Mouse (Mus musculus) heart, postnatal 4 days (tissue): Measurements from ENCODE around the gene Slc35e2. TPM values are rescaled to one million over a fixed set of nuclear protein-coding genes. Genes with fewer than 3 reads are reported as not detected.
"Not testable (repeated sequence)": the region's sequence is repeated elsewhere in the genome, so short reads cannot be mapped to it uniquely, and the experiment has no call there.

ENCODE experiments used
- DNase-seq: peaks from one replicate; pipeline ENCODE4 v3.0.0; 2021
- total RNA-seq, 2 experiments: library from RNA; stranded (reverse); gene quantifications; 2 replicates each; pipeline ENCODE4 v1.2.3; 2021

Gene Slc35e2
- total RNA-seq, 2 experiments from 2014 or later = 15.6 to 16.5 TPM

- no peak for DNase-seq
Observed at GRCm38 (mm10) chr4:155630267-155630666, 29.1 kb downstream of the Slc35e2 start.

DNA sequence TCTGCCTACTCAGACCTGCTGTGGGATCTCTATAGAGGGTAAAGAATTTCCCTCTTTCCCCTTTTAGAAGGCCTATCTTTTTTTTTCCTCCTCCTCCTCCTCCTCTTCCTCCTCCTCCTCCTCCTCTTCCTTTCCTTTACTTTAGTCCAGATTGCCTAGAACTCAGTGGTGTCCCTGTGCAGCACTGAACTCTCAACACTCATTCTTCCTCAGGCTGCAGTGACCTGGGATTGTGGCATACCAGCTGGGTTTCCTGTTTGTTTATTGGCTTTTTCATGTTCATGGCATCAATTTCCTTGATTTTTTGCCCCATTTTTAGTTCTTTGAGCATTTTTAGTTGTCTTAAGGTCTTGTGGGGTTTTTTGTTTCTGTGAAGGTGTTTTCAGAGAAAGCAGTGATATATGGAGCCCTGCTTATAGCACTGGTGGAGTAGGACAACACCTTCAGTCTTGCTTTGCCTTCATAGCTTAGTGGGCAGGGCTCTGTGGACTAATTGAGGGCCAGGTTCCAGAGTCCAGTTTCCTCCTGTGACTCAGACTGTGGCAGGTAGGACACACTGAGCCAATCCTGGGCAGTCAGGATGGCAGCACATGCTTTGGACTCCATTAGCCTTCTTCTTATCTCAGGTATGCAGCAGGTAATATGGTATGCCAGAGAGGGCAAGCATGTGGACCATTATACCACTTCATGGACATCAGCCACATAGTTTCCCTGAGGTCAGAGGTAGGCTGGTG is 34.7 kb downstream of the Slc35e2 start:
- no peak for DNase-seq

GRCm38 (mm10) chr4:155643531-155643930 is 42.3 kb downstream of the Slc35e2 start:
- DNase-seq = no peak

DNA sequence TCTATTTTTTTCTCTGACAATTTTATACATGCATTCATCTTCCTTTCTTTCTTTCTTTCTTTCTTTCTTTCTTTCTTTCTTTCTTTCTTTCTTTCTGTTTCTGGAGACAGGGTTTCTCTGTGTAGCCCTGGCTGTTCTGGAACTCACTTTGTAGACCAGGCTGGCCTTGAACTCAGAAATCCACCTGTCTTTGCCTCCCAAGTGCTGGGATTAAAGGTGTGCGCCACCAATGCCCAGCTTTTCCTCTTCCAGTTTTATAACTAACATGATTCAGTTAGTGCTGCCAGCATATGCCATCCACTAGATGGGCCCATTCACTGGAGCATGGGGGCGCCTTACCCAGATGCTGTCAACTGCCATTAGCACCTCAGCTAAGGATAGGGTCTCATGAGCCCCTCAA is 44.1 kb downstream of the Slc35e2 start, which contains the start of gene Gm10563:
Gene Gm10563, minus strand, starts transcription at position 101 of the 400 bp plus-strand sequence.
- DNase-seq = not testable (repeated sequence)

GRCm38 (mm10) chr4:155645721-155646120 is 44.5 kb downstream of the Slc35e2 start:
- DNase-seq = no peak

GRCm38 (mm10) chr4:155649355-155649754 is 48.1 kb downstream of the Slc35e2 start:
- no peak for DNase-seq

DNA sequence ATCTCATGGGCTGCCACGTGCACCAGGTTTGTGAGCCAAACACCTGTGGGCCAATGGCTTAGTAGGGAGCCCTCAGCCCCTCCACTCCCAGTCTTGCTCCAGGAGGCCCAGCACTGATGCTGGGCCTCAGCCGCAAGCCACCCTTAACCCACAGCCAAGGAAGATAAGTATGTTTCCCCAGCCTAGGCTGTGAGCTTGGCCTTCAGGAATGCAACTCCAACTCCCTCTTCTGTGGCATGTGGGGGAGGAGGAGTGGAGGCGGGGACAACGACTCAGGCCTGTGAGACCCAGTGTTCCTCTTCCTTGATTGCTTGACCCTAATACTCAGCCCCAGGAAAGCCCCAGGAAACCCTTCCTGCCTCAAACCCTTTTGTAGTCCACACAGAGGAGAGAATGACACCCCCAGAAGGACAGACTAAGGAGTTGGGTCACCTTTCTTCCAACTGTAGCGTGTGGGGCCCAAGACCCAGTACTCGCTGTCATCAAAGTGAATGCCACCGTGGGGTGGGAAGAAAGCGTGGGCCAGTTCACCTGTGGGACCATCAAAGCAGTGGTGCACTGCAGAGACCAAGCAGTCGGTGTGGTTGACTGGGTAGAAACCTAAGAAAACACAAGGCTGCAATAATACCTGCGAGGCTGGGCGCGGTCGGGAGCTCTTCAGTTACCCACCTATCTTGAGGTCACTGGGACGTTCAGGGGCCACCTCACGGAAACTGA is 50.5 kb downstream of the Slc35e2 start:
- DNase-seq = peak; percentile 74

DNA sequence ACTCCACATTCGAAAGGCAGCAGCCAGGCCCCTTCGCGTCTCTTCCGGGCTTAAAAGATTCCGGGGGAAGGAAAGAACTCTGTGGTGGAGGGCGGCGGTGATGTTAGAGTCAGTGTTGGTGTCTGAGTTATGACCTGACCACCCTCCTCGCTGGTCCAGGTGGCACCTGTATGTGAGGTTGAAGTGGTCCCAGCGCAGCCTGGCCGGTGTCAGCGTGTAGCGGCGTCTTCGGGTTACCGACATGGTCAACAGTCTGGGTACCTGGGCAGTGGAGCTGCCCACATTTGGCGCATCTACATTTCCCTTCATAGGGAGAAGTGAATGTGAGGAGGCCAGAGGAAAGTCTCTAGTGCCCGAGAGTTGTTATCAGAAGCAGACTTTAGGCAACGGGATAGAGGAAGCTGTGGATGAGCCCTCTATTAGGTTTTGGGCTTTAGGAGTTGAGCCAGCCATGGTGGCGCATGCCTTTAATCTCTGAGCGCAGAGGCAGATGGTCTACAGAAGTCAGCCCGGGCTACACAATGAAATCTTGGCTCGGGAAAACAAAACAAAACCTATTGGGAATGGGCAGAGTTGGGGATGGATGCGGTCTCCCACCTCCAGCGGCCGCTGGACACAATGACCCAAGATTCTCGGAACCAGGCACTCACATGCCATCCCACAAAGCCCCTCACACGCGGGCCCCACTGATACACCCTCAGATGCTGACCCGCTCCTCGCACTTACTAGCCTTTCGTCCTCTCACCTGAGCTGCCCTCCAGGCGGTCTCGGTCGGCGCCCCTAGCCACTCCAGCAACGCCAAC is 51.3 kb downstream of the Slc35e2 start:
- no peak for DNase-seq

DNA sequence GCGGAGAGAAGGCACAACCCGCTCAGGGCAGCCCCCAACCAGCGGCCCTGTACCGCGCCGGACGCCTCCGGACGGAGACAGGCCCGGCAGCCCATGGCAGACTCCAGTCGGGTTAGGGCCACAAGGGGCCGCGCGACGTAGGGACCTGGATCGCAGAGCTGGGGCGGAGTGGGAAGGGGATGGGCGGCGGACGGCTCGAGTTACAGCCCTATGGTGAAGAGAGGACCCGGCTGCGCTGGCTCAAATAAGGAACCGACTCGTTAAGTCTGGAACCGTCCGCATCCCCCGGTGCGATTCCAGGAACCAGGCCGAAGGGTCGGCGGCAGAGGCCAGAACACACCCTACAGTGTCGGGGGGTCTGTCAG is 51.9 kb downstream of the Slc35e2 start, which contains the start of gene Mmp23:
Gene Mmp23, minus strand, starts transcription at position 299 of the 365 bp plus-strand sequence.
- DNase-seq = peak; percentile 81

- peak; percentile 62 for DNase-seq
Observed at GRCm38 (mm10) chr4:155653451-155654182, 52.4 kb downstream of the Slc35e2 start.

DNA sequence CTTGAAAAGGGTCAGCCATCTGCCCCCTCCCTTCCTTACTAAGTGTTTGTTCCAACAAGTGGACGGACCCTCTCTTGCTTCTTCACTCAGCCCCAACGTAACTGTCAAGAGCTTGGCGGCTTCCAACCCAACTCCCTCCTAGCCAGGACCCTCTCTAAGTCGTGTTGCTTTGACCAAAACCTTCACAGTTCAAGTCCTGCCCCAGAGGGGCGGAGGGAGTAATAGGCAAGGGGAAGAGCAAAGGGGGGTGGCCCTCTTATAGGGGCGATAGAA is 52.9 kb downstream of the Slc35e2 start:
- no peak for DNase-seq

DNA sequence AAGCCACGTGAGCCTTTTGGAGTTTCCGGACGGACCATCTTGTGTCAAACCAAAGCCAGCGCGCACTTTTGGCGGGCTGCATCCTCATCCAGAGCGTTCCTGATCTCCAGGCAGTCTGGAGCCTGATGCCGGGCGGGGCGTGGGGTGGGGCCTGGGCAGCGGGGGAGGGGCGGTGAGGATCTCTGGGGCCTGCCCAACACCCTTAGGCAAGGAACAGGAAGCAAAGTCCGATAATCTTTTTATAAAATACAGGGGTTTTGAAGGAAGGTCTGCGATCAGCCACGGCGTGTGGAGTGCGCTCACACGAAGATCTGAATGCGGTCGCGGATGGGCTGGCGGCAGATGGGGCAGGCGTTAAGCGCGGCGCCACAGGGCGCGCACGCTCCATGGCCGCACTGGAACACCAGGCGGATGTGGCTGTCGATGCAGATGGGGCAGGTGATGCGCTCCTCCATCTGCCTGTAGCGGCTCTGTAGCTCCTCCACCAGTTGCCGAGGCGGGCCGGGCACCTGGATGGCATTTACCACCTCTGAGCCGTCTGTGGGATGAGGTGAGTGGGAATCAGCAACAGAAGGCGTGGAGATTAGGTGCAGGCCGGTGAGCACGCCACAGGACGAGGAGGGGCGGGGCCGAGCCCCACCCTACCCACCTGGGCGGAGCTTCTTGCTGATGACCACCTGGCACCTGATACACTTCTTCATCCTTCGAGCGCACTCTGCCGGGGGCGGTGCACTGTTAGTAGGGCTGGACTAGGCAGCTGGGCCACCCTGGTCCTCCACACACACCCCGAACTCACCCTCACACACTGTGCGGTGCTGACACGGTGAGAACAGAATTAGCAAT is 53.5 kb downstream of the Slc35e2 start:
- peak; percentile 71 for DNase-seq

- DNase-seq = no peak
Observed at GRCm38 (mm10) chr4:155656214-155656751, 55.1 kb downstream of the Slc35e2 start.

- no peak for DNase-seq
Observed at GRCm38 (mm10) chr4:155658961-155659360, 57.7 kb downstream of the Slc35e2 start.

DNA sequence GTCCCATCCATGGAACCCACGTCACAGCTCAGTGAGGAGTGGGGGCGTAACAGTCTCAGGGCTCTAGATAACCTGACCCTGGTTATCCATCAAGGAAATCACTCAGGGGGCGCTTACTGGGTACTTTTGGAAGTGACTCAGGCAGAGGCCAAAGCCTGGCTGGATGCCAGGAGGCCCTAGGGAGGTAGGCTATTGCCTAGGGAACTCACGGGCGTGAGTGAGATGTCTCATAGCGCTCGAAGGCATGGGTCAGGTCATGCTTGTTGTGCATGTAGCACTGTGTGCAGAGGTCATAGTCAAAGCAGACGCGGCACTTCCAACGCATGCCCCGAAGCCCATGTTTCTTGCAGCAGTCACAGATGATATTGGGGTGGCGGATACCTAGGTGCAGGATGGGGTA is 59.4 kb downstream of the Slc35e2 start:
- peak; percentile 44 for DNase-seq

GRCm38 (mm10) chr4:155666903-155667302 is 65.7 kb downstream of the Slc35e2 start:
- DNase-seq = no peak

DNA sequence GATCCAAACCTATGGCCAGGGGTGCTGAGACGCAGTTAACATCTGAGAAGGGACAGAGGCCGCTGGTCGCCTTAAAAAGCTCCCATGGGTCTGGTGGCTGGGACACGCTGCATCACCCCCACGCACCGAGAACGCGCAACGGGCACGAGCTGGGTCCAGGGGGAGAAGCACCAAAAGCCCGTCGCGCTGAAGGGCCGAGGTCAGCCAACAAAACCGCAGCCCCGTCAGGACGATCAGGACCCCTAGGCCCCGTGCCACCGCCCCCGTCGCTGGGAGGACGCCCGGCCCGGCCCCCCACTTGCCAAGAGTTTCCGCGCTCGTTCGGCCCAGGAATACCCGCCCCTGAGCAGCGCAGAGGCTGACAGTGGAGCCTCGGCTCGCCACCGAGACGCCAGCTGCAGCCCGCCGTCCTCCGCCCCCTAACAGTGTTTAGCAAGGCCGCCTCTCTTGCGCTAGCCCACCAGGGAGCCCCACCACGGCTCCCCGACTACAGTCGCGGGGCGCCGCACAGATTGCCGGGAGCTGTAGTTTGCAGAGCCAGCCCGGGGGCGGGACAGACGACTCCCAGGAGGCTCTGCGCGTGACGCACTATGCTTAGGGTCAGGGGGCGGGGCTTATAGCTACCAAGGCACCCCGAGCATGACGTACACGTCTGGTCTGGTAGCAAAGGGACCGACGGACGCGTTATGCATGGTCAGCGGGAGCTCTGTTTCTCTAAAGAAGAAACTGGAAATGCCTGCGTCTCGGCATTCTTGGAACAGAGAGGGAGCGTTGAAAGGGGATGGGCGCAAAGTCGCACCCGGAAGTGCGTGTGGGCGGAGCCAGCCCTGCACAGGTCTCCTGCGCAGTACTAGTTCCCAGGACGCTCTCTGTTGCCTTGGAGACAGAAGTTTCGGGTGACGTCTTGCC is 67.7 kb downstream of the Slc35e2 start, which contains the start of gene Mib2:
Gene Mib2, minus strand, starts transcription at position 510 of the 909 bp plus-strand sequence.
- DNase-seq = peak; percentile 97

DNA sequence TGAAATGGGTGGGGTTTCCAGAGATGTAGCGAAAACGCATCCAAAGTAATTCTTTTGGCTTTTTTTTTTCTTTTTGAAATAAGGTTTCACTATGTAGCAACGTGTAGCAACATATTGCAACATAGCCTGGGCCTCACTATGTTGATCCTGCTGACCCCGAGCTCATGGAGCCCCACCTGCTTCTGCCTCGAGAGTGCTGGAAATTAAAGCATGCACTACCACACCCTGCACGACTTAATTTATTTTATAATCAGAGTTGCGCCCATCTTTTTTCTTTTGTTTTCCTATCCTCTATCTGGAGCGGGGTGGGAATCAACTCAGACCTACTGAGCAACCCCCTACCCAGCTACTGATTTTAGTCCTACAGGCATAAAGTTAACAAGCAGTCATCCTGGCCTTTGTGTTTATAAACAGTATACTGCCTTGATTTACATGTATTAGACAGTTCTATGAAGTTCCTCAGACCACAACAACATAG is 68.4 kb downstream of the Slc35e2 start:
- no peak for DNase-seq

- DNase-seq = not testable (repeated sequence)
Observed at GRCm38 (mm10) chr4:155670236-155670635, 69.0 kb downstream of the Slc35e2 start.

- DNase-seq = no peak
Observed at GRCm38 (mm10) chr4:155672082-155672481, 70.9 kb downstream of the Slc35e2 start.
